7 mouse cellular contexts compared by ENCODE assay signal in genomic region chr11:68692693-68693446, GRCm38 (mm10). TPM values are rescaled to one million over a fixed set of nuclear protein-coding genes. Genes with fewer than 3 reads are reported as not detected.
DNase-seq lines count a peak whose midpoint lies in the region; ATAC-seq and TF ChIP-seq lines count a peak whose summit lies in the region.

No protein-coding gene starts in this region.

- H3K27ac ChIP-seq in embryonic fibroblast, embryonic 13.5 days (ENCODE audit: insufficient read depth, low read length): peak overlapping the region; percentile 57
- H3K27ac ChIP-seq in heart, postnatal 0 days (ENCODE audit: low read depth): peak overlapping the region; percentile 100
- peak overlapping the region; percentile 96 for H3K27ac ChIP-seq in lung, postnatal 0 days (ENCODE audit: low read length)

- peak overlapping the region; percentile 92 for H3K4me2 ChIP-seq in heart, postnatal 0 days (ENCODE audit: low read depth, low read length)
- peak overlapping the region; percentile 86 for H3K4me2 ChIP-seq in lung, postnatal 0 days (replicated peaks; ENCODE audit: low read depth, low read length)

- WGBS in heart, postnatal 0 days: under 1% methylated on average over 43 of the region's 43 CpGs
- under 1% methylated on average over 43 of the region's 43 CpGs for WGBS in lung, postnatal 0 days

- no peak for ATAC-seq in heart, postnatal 0 days (ENCODE audit: insufficient read depth, low read depth)
- ATAC-seq in lung, postnatal 0 days: no peak

- H3K4me1 ChIP-seq in embryonic fibroblast, embryonic 13.5 days (ENCODE audit: control insufficient read depth, insufficient read depth, low read length): peaks cover under 1% of the 10 kb centered on the region; the same call in 1 of the 2 replicates
- peaks cover 12% of the 10 kb centered on the region; the same call in 1 of the 2 replicates for H3K4me1 ChIP-seq in heart, postnatal 0 days (ENCODE audit: control insufficient read depth, insufficient read depth)
- H3K4me1 ChIP-seq in lung, postnatal 0 days (ENCODE audit: insufficient read depth, low read depth, low read length): 0 out of 2 replicates have a peak, but pooled peaks cover 3% of the 10 kb centered on the region

- DNase-seq in MN1 (ENCODE audit: low spot score): peak; percentile 47
- peak; percentile 57 for DNase-seq in adrenal gland, postnatal 10 days
- DNase-seq in heart, postnatal 0 days (ENCODE audit: low spot score): peak; percentile 46
- peak; percentile 65 to 75 for DNase-seq in kidney, postnatal 4 days
- peak; percentile 54 for DNase-seq in lung, postnatal 0 days (ENCODE audit: low spot score)
- peak; percentile 49 for DNase-seq in right cerebral cortex, postnatal 14 days

- TF ChIP-seq EP300 in heart, postnatal 0 days (IDR thresholded peaks at IDR 0.05; ENCODE audit: low read depth): no peak
- TF ChIP-seq EP300 in lung, postnatal 0 days (IDR thresholded peaks at IDR 0.05): no peak

- no peaks in the 10 kb centered on the region for H3K9me3 ChIP-seq in heart, postnatal 0 days (replicated peaks; ENCODE audit: control insufficient read depth, low read length)
- H3K9me3 ChIP-seq in lung, postnatal 0 days (ENCODE audit: low read length): no peaks in the 10 kb centered on the region

- 0 out of 2 replicates have a peak, but pooled peaks cover 2% of the 10 kb centered on the region for H3K36me3 ChIP-seq in heart, postnatal 0 days (replicated peaks; ENCODE audit: control insufficient read depth, insufficient read depth, low read length)
- H3K36me3 ChIP-seq in lung, postnatal 0 days (ENCODE audit: insufficient read depth, low read length): no peaks in the 10 kb centered on the region

- no peaks in the 10 kb centered on the region for H3K27me3 ChIP-seq in heart, postnatal 0 days (ENCODE audit: control insufficient read depth, insufficient read depth, low read length)
- H3K27me3 ChIP-seq in lung, postnatal 0 days (replicated peaks; ENCODE audit: insufficient read depth, low read length): no peaks in the 10 kb centered on the region

- H3K4me3 ChIP-seq in embryonic fibroblast, embryonic 13.5 days (ENCODE audit: insufficient read depth, low read length): peak overlapping the region; percentile 84
- H3K4me3 ChIP-seq in heart, postnatal 0 days (ENCODE audit: low read depth, low read length): peak overlapping the region; percentile 89
- peak overlapping the region; percentile 67 for H3K4me3 ChIP-seq in lung, postnatal 0 days (ENCODE audit: low read depth, low read length)

- no peak for TF ChIP-seq CTCF in embryonic fibroblast, embryonic 13.5 days (IDR thresholded peaks at IDR 0.05; ENCODE audit: borderline replicate concordance, insufficient read depth, low read length)
- no peak for TF ChIP-seq CTCF in heart, postnatal 0 days (IDR thresholded peaks at IDR 0.05; ENCODE audit: low read depth)
- TF ChIP-seq CTCF in lung, postnatal 0 days (IDR thresholded peaks at IDR 0.05): no peak

- peak overlapping the region; percentile 88 for H3K9ac ChIP-seq in heart, postnatal 0 days (replicated peaks; ENCODE audit: low read depth, low read length)
- H3K9ac ChIP-seq in lung, postnatal 0 days (replicated peaks; ENCODE audit: low read depth): peak overlapping the region; percentile 68

- TF ChIP-seq POLR2A in embryonic fibroblast, embryonic 13.5 days (IDR thresholded peaks at IDR 0.05; ENCODE audit: low read depth, low read length): peak; percentile 51

RNA-seq across cellular contexts. Expression of gene Myh10, which starts 1.5 kb away (rescaled TPM):
- 10 to 100 TPM; 38.9 to 48.6 TPM for total RNA-seq in adrenal gland, postnatal 10 days (2021)
- 459 and 533 TPM in 2 replicates for polyA plus RNA-seq in embryonic fibroblast, embryonic 13.5 days (2011; ENCODE audit: insufficient read length, low read depth, missing spikeins)
- total RNA-seq in heart, postnatal 0 days (2014; rRNA removed; ENCODE audit: low replicate concordance): 82.8 and 150 TPM in 2 replicates
- 34.9 and 39.5 TPM in 2 replicates for polyA plus RNA-seq in heart, postnatal 0 days (2015; fragmentation: Nextera tagmentation; extraction: Ambion mirVana)
- polyA plus RNA-seq in lung, postnatal 0 days (2015; fragmentation: Nextera tagmentation; extraction: Ambion mirVana): 51.8 and 60.5 TPM in 2 replicates
